Mouse (Mus musculus) liver, embryonic 14.5 days (tissue): ENCODE measurements around the gene Cmtm8.

Experiments
- CTCF ChIP-seq: IDR thresholded peaks from 2 replicates; pipeline ENCODE4 v1.5.1; 2016; ENCODE audit warnings: antibody characterized with exemption, low read depth, control low read depth
- EP300 ChIP-seq: IDR thresholded peaks from 2 replicates; pipeline ENCODE4 v1.6.1; 2016; ENCODE audit warnings: antibody characterized with exemption, low read depth

DNA sequence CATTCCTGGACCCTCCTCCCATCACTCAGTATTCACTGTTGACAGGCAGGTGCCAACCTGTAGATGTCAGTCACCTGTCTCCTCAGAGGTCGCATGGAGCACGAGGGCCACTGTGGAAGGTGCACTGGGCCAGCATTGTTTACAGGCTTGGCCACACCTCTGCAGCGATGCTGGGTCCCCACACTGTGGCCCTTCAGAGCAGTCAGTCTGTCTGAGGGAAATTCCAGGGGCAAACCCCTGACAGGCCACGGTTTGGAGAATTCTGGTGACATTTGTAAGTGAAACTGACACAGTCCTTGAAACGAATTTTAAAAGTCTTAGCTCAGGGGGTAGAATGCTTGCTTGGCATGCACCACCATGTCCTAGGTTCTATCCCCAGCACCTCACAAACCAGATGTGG is 83.6 kb downstream of the Cmtm8 start:
- TF ChIP-seq CTCF (no peak), EP300 (no peak)
